ENCODE assay signal across 8 mouse cellular contexts in genomic region chr13:97234785-97235417, GRCm38 (mm10). TPM values are rescaled to one million over a fixed set of nuclear protein-coding genes. Genes with fewer than 3 reads are reported as not detected.
A peak's percentile ranks its signal among the peaks of the same experiment; 100 is the strongest.
DNase-seq lines count a peak whose midpoint lies in the region; ATAC-seq lines count a peak whose summit lies in the region.

No protein-coding gene starts in this region.

- peak; percentile 86 for DNase-seq in MN1 (ENCODE audit: low spot score)
- peak; percentile 63 for DNase-seq in cerebellum, adult 9-11 months
- DNase-seq in frontal cortex, postnatal 25 days (ENCODE audit: low spot score in 2 of 2): peak; percentile 71 to 82
- peak; percentile 85 to 92 for DNase-seq in layer of hippocampus, postnatal 14 days (ENCODE audit: low spot score in 2 of 2)
- peak; percentile 90 for DNase-seq in lung, postnatal 10 days
- DNase-seq in ovary, postnatal 14 days (ENCODE audit: low spot score): peak; percentile 73
- DNase-seq in thymus, postnatal 0 days (ENCODE audit: low spot score): peak; percentile 90

- peak overlapping the region; percentile 65 for H3K9ac ChIP-seq in hindbrain, embryonic 13.5 days

- H3K27me3 ChIP-seq in hindbrain, embryonic 13.5 days: no peaks in the 10 kb centered on the region

- no peak overlapping the region for H3K27ac ChIP-seq in hindbrain, embryonic 13.5 days

- H3K4me2 ChIP-seq in hindbrain, embryonic 13.5 days: peak overlapping the region; percentile 62

- peak overlapping the region; percentile 38 for H3K4me3 ChIP-seq in hindbrain, embryonic 13.5 days

- 17% methylated on average over 17 of the region's 17 CpGs for WGBS in hindbrain, embryonic 13.5 days

- H3K36me3 ChIP-seq in hindbrain, embryonic 13.5 days: no peaks in the 10 kb centered on the region

- peaks cover 35% of the 10 kb centered on the region for H3K4me1 ChIP-seq in hindbrain, embryonic 13.5 days (replicated peaks)

- peak; percentile 81 for ATAC-seq in hindbrain, embryonic 13.5 days (ENCODE audit: low FRiP score)

- no peaks in the 10 kb centered on the region for H3K9me3 ChIP-seq in hindbrain, embryonic 13.5 days

RNA-seq across cellular contexts. Expression of gene Enc1, which starts 6.0 kb away (rescaled TPM):
- 59.2 and 62.1 TPM in 2 replicates for polyA plus RNA-seq in hindbrain, embryonic 13.5 days (2015; fragmentation: Nextera tagmentation; extraction: Ambion mirVana)
- total RNA-seq in layer of hippocampus, postnatal 14 days (2021): 100 to 1,000 TPM; 582 to 626 TPM
- 1.9 and 2.0 TPM in 2 replicates for polyA plus RNA-seq in thymus, postnatal 0 days (2015; fragmentation: Nextera tagmentation; extraction: Ambion mirVana)

RNA-seq across cellular contexts. Expression of gene Hexb, which starts 36.7 kb away (rescaled TPM):
- polyA plus RNA-seq in hindbrain, embryonic 13.5 days (2015; fragmentation: Nextera tagmentation; extraction: Ambion mirVana): 37.3 and 40.1 TPM in 2 replicates
- 100 to 1,000 TPM; 111 to 112 TPM for total RNA-seq in layer of hippocampus, postnatal 14 days (2021)
- 97.2 and 99.2 TPM in 2 replicates for polyA plus RNA-seq in thymus, postnatal 0 days (2015; fragmentation: Nextera tagmentation; extraction: Ambion mirVana)

Comparison
In these comparisons a context has a peak if more than half of its experiments do, and no peak if none do; other contexts are left out.
1. RNA of gene Enc1, which starts 6.0 kb away (polyA plus RNA-seq): 59.2 to 62.1 TPM in hindbrain, embryonic 13.5 days; 1.9 to 2.0 TPM in thymus, postnatal 0 days; every median in the first group is over 10 times any median in the second.
2. Peak in every context shown above with its lines, with median percentiles within 50 percentile points of each other: DNase-seq.